Mouse (Mus musculus): ENCODE measurements around the gene Gadd45a. TPM values are rescaled to one million over a fixed set of nuclear protein-coding genes. Genes with fewer than 3 reads are reported as not detected.
"Not testable (repeated sequence)": the region's sequence is repeated elsewhere in the genome, so short reads cannot be mapped to it uniquely, and the experiment has no call there.

Gene Gadd45a
- polyA plus RNA-seq, 1 experiment from 2014 or later = 7.2 TPM

GRCm38 (mm10) chr6:67027438-67028142, 9.7 kb downstream of the Gadd45a start:
- WGBS = 75% methylated on average over 9 of the region's 9 CpGs
- Histone ChIP-seq H3K9me3 (ENCODE audit: control insufficient read depth, low read length) (no peaks in the 10 kb centered on the region), H3K27ac (ENCODE audit: low read length) (no peak overlapping the region), H3K4me2 (ENCODE audit: low read length) (no peak overlapping the region), H3K4me1 (replicated peaks; ENCODE audit: control insufficient read depth, insufficient read depth, low read length) (no peaks in the 10 kb centered on the region), H3K27me3 (replicated peaks; ENCODE audit: control insufficient read depth, insufficient read depth, low read length) (no peaks in the 10 kb centered on the region), H3K36me3 (ENCODE audit: control insufficient read depth, insufficient read depth) (no peaks in the 10 kb centered on the region), H3K4me3 (replicated peaks; ENCODE audit: low read length) (no peak overlapping the region), H3K9ac (replicated peaks; ENCODE audit: low read depth, low read length) (no peak overlapping the region)
- no peak for ATAC-seq

DNA sequence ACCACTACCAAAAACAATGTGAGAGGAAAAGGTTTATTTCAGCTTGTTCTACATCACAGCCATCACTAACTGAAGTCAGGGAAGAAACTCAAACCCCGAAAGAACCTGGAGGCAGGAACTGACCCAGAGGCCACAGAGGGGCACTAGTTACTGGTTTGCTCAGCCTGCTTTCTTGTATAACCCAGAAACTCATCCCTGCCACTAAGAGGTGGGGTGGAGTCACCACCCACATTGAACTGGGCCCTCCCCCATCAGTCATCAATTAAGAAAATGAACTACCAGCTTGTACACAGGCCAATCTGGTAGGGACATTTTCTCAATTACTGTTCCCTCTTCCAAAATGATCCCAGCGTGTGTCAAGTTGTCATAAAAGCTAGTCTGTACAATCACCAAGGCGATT, 10.6 kb downstream of the Gadd45a start:
- 59% methylated on average over 3 of the region's 3 CpGs for WGBS
- Histone ChIP-seq H3K4me3 (replicated peaks; ENCODE audit: low read length) (no peak overlapping the region), H3K36me3 (ENCODE audit: control insufficient read depth, insufficient read depth) (no peaks in the 10 kb centered on the region), H3K4me2 (ENCODE audit: low read length) (no peak overlapping the region), H3K9me3 (ENCODE audit: control insufficient read depth, low read length) (no peaks in the 10 kb centered on the region), H3K4me1 (replicated peaks; ENCODE audit: control insufficient read depth, insufficient read depth, low read length) (no peaks in the 10 kb centered on the region), H3K9ac (replicated peaks; ENCODE audit: low read depth, low read length) (no peak overlapping the region), H3K27me3 (replicated peaks; ENCODE audit: control insufficient read depth, insufficient read depth, low read length) (no peaks in the 10 kb centered on the region), H3K27ac (ENCODE audit: low read length) (no peak overlapping the region)
- no peak for ATAC-seq

GRCm38 (mm10) chr6:67023729-67024128, 13.5 kb downstream of the Gadd45a start:
- no peak overlapping the region for H3K4me2 ChIP-seq (ENCODE audit: low read length)
- H3K36me3 ChIP-seq (ENCODE audit: control insufficient read depth, insufficient read depth) = no peaks in the 10 kb centered on the region
- WGBS = 83% methylated on average over 4 of the region's 4 CpGs
- no peak for ATAC-seq
- H3K9me3 ChIP-seq (ENCODE audit: control insufficient read depth, low read length) = no peaks in the 10 kb centered on the region
- H3K27me3 ChIP-seq (replicated peaks; ENCODE audit: control insufficient read depth, insufficient read depth, low read length) = no peaks in the 10 kb centered on the region
- H3K9ac ChIP-seq (replicated peaks; ENCODE audit: low read depth, low read length) = no peak overlapping the region
- no peak overlapping the region for H3K4me3 ChIP-seq (replicated peaks; ENCODE audit: low read length)
- no peak overlapping the region for H3K27ac ChIP-seq (ENCODE audit: low read length)
- no peaks in the 10 kb centered on the region for H3K4me1 ChIP-seq (replicated peaks; ENCODE audit: control insufficient read depth, insufficient read depth, low read length)

DNA sequence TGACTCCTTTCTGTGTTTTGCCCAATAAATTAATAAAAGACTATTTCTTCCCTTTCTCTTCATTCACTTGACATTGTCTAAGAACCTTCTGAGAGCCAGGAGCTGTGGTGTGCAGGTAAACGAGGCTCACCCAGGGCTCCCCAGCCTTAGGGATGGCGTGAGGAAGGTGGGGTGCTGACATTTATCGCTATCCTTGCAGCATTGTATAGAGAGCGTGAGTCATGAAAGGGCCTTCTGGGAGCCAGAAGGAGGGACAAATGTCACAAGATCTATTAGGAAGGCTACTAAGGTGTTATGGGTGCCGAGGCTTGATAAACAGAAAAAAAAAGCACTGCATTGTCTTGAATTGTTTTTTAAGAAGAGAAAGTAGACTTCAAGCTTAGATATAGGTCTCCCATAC, 15.9 kb downstream of the Gadd45a start:
- H3K9ac ChIP-seq (replicated peaks; ENCODE audit: low read depth, low read length) = no peak overlapping the region
- no peak for ATAC-seq
- 82% methylated on average over 5 of the region's 5 CpGs for WGBS
- no peak overlapping the region for H3K27ac ChIP-seq (ENCODE audit: low read length)
- no peak overlapping the region for H3K4me2 ChIP-seq (ENCODE audit: low read length)
- H3K27me3 ChIP-seq (replicated peaks; ENCODE audit: control insufficient read depth, insufficient read depth, low read length) = no peaks in the 10 kb centered on the region
- no peaks in the 10 kb centered on the region for H3K4me1 ChIP-seq (replicated peaks; ENCODE audit: control insufficient read depth, insufficient read depth, low read length)
- H3K9me3 ChIP-seq (ENCODE audit: control insufficient read depth, low read length) = no peaks in the 10 kb centered on the region
- H3K36me3 ChIP-seq (ENCODE audit: control insufficient read depth, insufficient read depth) = no peaks in the 10 kb centered on the region
- no peak overlapping the region for H3K4me3 ChIP-seq (replicated peaks; ENCODE audit: low read length)

DNA sequence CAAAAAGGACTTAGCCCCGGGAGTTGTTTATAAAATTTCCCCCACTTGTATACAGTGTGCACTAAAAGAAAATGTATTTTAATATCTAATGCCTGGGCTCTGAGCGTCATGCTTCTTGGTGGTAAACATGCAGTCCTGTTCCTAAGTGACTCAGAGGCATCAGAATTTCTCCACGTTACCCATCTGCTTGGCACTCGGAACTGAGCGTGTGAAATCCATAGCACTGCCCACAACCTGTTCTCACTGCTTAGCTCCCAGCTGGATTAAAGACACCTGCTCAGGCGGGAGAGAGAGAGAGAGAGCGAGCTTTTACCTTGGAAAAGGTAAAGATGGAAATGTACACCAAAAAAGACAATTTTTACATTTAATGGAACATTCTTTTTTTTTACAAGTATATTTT, 18.3 kb downstream of the Gadd45a start:
- H3K4me2 ChIP-seq (ENCODE audit: low read length); H3K9me3 ChIP-seq (ENCODE audit: control insufficient read depth, low read length); H3K4me3 ChIP-seq (replicated peaks; ENCODE audit: low read length); H3K4me1 ChIP-seq (replicated peaks; ENCODE audit: control insufficient read depth, insufficient read depth, low read length); H3K27ac ChIP-seq (ENCODE audit: low read length); H3K27me3 ChIP-seq (replicated peaks; ENCODE audit: control insufficient read depth, insufficient read depth, low read length); H3K36me3 ChIP-seq (ENCODE audit: control insufficient read depth, insufficient read depth); H3K9ac ChIP-seq (replicated peaks; ENCODE audit: low read depth, low read length): not testable (repeated sequence)
- ATAC-seq = peak; percentile 33; the same call in 1 of the 2 replicates
- 76% methylated on average over 7 of the region's 7 CpGs for WGBS

DNA sequence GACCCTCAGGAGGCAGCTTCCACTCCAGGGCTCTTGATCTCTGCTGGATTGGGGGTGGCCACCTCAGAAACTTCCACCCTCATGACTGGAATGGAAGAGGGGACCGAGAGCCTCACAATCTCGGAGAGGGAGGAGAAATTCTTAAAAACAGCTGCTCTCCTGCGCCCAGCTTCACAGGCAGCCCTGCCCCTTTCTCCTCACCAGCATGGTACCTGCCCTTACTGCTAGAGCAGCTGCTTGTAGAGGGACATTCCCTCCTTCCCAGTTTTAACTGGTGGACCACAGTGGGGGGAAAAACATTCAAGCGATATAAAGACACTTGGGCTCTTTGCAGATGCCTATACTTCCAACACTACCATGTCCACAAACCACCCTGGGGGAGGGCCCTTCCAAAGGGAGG, 18.9 kb downstream of the Gadd45a start:
- no peak overlapping the region for H3K9ac ChIP-seq (replicated peaks; ENCODE audit: low read depth, low read length)
- 30% methylated on average over 4 of the region's 4 CpGs for WGBS
- H3K4me1 ChIP-seq (replicated peaks; ENCODE audit: control insufficient read depth, insufficient read depth, low read length) = no peaks in the 10 kb centered on the region
- H3K4me3 ChIP-seq (replicated peaks; ENCODE audit: low read length) = no peak overlapping the region
- no peak for ATAC-seq
- no peak overlapping the region for H3K4me2 ChIP-seq (ENCODE audit: low read length)
- no peaks in the 10 kb centered on the region for H3K9me3 ChIP-seq (ENCODE audit: control insufficient read depth, low read length)
- no peaks in the 10 kb centered on the region for H3K27me3 ChIP-seq (replicated peaks; ENCODE audit: control insufficient read depth, insufficient read depth, low read length)
- no peak overlapping the region for H3K27ac ChIP-seq (ENCODE audit: low read length)
- H3K36me3 ChIP-seq (ENCODE audit: control insufficient read depth, insufficient read depth) = no peaks in the 10 kb centered on the region

- Histone ChIP-seq H3K27me3 (replicated peaks; ENCODE audit: control insufficient read depth, insufficient read depth, low read length) (no peaks in the 10 kb centered on the region), H3K9me3 (ENCODE audit: control insufficient read depth, low read length) (no peaks in the 10 kb centered on the region), H3K36me3 (ENCODE audit: control insufficient read depth, insufficient read depth) (no peaks in the 10 kb centered on the region), H3K27ac (ENCODE audit: low read length) (no peak overlapping the region), H3K9ac (replicated peaks; ENCODE audit: low read depth, low read length) (no peak overlapping the region), H3K4me2 (ENCODE audit: low read length) (no peak overlapping the region), H3K4me1 (replicated peaks; ENCODE audit: control insufficient read depth, insufficient read depth, low read length) (no peaks in the 10 kb centered on the region), H3K4me3 (replicated peaks; ENCODE audit: low read length) (no peak overlapping the region)
- WGBS = 78% methylated on average over 7 of the region's 7 CpGs
- no peak for ATAC-seq
Observed at GRCm38 (mm10) chr6:67016520-67017111, 20.6 kb downstream of the Gadd45a start.

GRCm38 (mm10) chr6:67015739-67016519, 21.3 kb downstream of the Gadd45a start:
- Histone ChIP-seq H3K9ac (replicated peaks; ENCODE audit: low read depth, low read length) (no peak overlapping the region), H3K27me3 (replicated peaks; ENCODE audit: control insufficient read depth, insufficient read depth, low read length) (no peaks in the 10 kb centered on the region), H3K27ac (ENCODE audit: low read length) (no peak overlapping the region), H3K4me1 (replicated peaks; ENCODE audit: control insufficient read depth, insufficient read depth, low read length) (no peaks in the 10 kb centered on the region), H3K9me3 (ENCODE audit: control insufficient read depth, low read length) (no peaks in the 10 kb centered on the region), H3K4me3 (replicated peaks; ENCODE audit: low read length) (no peak overlapping the region), H3K4me2 (ENCODE audit: low read length) (no peak overlapping the region), H3K36me3 (ENCODE audit: control insufficient read depth, insufficient read depth) (no peaks in the 10 kb centered on the region)
- WGBS = 89% methylated on average over 8 of the region's 8 CpGs
- no peak for ATAC-seq

DNA sequence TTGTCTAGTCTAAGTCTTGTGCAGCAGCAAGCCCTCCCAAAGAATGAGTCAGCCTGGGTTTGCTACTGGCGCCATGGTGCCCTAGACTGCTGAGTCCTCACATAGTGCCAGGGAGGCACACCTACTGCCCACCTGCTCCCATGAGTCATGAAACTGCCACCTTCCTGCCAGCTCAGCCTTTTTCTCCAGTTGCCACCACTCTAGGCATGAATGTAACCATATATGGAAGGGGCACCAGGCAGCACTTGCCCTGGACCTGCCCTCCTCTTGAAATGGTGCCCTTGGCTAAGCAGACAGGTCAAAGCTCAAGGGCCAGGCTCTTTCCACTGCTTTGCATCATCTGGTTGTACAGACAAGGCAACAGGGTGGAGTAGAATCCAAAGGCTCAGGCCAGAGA, 22.6 kb downstream of the Gadd45a start:
- Histone ChIP-seq H3K27me3 (replicated peaks; ENCODE audit: control insufficient read depth, insufficient read depth, low read length) (no peaks in the 10 kb centered on the region), H3K4me3 (replicated peaks; ENCODE audit: low read length) (no peak overlapping the region), H3K36me3 (ENCODE audit: control insufficient read depth, insufficient read depth) (no peaks in the 10 kb centered on the region), H3K4me1 (replicated peaks; ENCODE audit: control insufficient read depth, insufficient read depth, low read length) (no peaks in the 10 kb centered on the region), H3K9ac (replicated peaks; ENCODE audit: low read depth, low read length) (no peak overlapping the region), H3K4me2 (ENCODE audit: low read length) (no peak overlapping the region), H3K9me3 (ENCODE audit: control insufficient read depth, low read length) (no peaks in the 10 kb centered on the region), H3K27ac (ENCODE audit: low read length) (no peak overlapping the region)
- WGBS = 95% methylated on average over 1 of the region's 1 CpGs
- ATAC-seq = no peak

Measured in forebrain, embryonic 16.5 days (tissue).